Mouse (Mus musculus) midbrain, embryonic 15.5 days (tissue): ENCODE measurements at regions not wholly inside any gene's neighbourhood (a gene's known extent, or its start where the extent isn't known, plus 50 kb on each side); places are given as distances from the start of the nearest gene placed in this dataset.

Experiments
- ATAC-seq: fragments of 200-750 bp; cut with Nextera tagmentation; replicated peaks from 2 replicates; pipeline ENCODE4 v1.8.0; 2017; ENCODE audit warnings: moderate TSS enrichment
- H3K27ac ChIP-seq: fragments of 300-500 bp; sonication (generic); 2 replicates; pipeline ENCODE4 v1.5.1; 2015; ENCODE audit warnings: mild to moderate bottlenecking, inconsistent platforms
- H3K27me3 ChIP-seq: fragments of 300-500 bp; sonication (generic); replicated peaks from 2 replicates; pipeline ENCODE4 v1.6.1; 2015; ENCODE audit warnings: inconsistent platforms
- H3K36me3 ChIP-seq: fragments of 300-500 bp; sonication (generic); replicated peaks from 2 replicates; pipeline ENCODE4 v1.6.1; 2015; ENCODE audit warnings: inconsistent platforms
- H3K4me1 ChIP-seq: fragments of 300-500 bp; sonication (generic); 2 replicates; pipeline ENCODE4 v1.6.1; 2015; ENCODE audit warnings: inconsistent platforms
- H3K4me2 ChIP-seq: fragments of 300-500 bp; sonication (generic); 2 replicates; pipeline ENCODE4 v1.6.1; 2015; ENCODE audit warnings: inconsistent platforms, mild to moderate bottlenecking, moderate library complexity
- H3K4me3 ChIP-seq: fragments of 300-500 bp; sonication (generic); 2 replicates; pipeline ENCODE4 v1.5.1; 2015; ENCODE audit warnings: mild to moderate bottlenecking, inconsistent platforms
- H3K9ac ChIP-seq: fragments of 300-500 bp; sonication (generic); 2 replicates; pipeline ENCODE4 v1.6.1; 2015; ENCODE audit warnings: mild to moderate bottlenecking, inconsistent platforms
- H3K9me3 ChIP-seq: fragments of 300-500 bp; sonication (generic); 2 replicates; pipeline ENCODE4 v1.6.1; 2016; ENCODE audit warnings: inconsistent platforms
- WGBS: fragments of 180-500 bp; shearing (Covaris S2); methylation state at CpG from one replicate; pipeline ENCODE4 v1.1.7; 2015; ENCODE audit warnings: mixed read lengths; 5-methylcytosine and 5-hydroxymethylcytosine counted together

DNA sequence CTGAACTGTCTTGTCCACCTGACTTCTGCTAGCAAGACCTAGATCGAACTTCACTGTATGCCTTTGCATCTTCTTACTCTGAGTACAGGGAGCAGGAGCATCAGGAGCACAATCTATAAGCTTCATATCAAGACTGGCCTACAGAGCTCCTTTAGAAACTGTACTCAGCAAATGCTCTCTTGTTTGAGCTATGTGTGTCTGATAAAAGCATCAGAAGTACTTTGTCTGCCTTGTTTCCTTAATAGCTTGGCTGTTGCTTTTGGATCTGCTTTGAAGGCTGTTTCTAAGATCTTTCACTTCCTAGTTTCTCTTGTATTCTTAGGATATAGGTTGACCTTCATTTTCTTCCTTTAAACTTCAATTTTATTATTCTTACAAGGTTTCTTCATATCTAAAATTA lies 175.3 kb upstream of the Cypt12 start:
- Histone ChIP-seq H3K4me3 (no peak overlapping the region), H3K4me1 (no peaks in the 10 kb centered on the region), H3K36me3 (no peaks in the 10 kb centered on the region), H3K27ac (0 out of 2 replicates have a peak overlapping the region, but pooled peaks have one; percentile 25), H3K4me2 (no peak overlapping the region), H3K9me3 (no peaks in the 10 kb centered on the region), H3K9ac (no peak overlapping the region), H3K27me3 (no peaks in the 10 kb centered on the region)
- no peak for ATAC-seq
- whole genome bisulfite sequencing: 98% methylated on average over 1 of the region's 1 CpGs

DNA sequence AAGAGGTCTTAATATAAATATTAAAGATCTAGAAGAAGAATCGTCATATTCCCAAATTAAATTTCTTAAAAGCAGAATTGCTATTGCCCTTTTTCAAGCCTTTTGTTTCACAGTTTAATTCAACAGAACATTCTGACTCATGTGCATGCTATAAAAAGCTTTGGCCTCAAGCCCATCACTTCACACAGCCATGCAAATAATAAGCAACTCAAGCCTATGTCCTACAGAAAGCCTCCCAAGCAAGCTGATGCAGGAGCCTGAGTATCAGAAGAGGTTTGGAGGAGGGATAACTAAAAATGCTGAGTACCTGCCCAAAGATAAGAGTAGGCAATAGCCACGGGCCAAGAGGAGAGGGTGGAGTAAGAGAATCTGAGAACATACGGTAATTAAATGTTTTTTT lies 169.1 kb upstream of the Cypt12 start:
- no peaks in the 10 kb centered on the region for H3K36me3 ChIP-seq
- WGBS: 90% methylated on average over 3 of the region's 3 CpGs
- no peak overlapping the region for H3K9ac ChIP-seq
- H3K9me3 ChIP-seq: no peaks in the 10 kb centered on the region
- H3K4me1 ChIP-seq: no peaks in the 10 kb centered on the region
- ATAC-seq: no peak
- H3K27me3 ChIP-seq: no peaks in the 10 kb centered on the region
- no peak overlapping the region for H3K4me2 ChIP-seq
- H3K4me3 ChIP-seq: no peak overlapping the region
- H3K27ac ChIP-seq: no peak overlapping the region

DNA sequence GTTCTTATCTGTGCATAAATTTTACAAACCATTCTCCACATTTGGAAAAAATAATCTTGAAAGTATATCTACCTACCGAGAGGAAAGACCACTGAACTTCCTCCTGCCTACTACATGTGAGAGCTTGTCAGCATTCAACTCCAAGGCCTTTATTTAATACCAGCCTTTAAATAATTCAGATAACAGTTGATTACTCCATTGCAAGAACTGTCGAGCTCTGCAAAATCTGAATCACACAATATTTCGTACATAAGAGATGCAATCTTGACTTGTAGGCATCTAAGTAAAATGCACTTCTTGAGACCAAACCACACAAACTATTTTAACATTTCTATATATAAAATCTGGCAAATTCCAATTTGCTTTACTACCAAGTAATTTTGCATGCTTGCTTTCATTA lies 164.1 kb upstream of the Cypt12 start:
- no peak for ATAC-seq
- peak overlapping the region; percentile 86 for H3K27ac ChIP-seq
- H3K4me2 ChIP-seq: peak overlapping the region; percentile 83

DNA sequence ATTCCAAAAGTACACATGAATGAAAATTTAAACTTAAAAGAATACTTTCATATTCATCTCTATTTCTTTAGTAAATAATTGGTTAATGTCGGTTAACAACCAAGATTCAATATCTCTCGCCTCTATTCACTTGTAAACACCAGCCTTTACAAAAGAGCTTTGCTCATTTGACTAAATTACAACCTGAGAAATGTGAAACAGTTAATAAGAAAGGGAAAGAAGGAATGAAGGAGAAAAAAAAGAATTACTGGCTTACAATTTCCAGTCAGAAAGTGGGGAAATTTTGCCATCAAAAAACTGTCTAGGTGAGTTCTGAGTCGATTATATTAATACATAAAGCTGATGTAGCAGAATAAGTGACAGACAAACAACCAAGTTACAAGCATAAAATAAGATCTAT lies 163.6 kb upstream of the Cypt12 start:
- peak overlapping the region; percentile 100 for H3K27ac ChIP-seq
- H3K4me1 ChIP-seq: peaks cover 15% of the 10 kb centered on the region; the same call in 1 of the 2 replicates
- H3K9ac ChIP-seq: no peak overlapping the region
- peak overlapping the region; percentile 62 for H3K4me3 ChIP-seq
- H3K27me3 ChIP-seq: no peaks in the 10 kb centered on the region
- H3K9me3 ChIP-seq: no peaks in the 10 kb centered on the region
- no peaks in the 10 kb centered on the region for H3K36me3 ChIP-seq
- ATAC-seq: no peak
- WGBS: 14% methylated on average over 3 of the region's 3 CpGs
- peak overlapping the region; percentile 83 for H3K4me2 ChIP-seq

More for the DNA sequence above, 164.1 kb upstream of the Cypt12 start:
- Histone ChIP-seq H3K9ac (peak overlapping the region; percentile 37; the same call in 1 of the 2 replicates), H3K36me3 (no peaks in the 10 kb centered on the region), H3K4me3 (peak overlapping the region; percentile 27), H3K9me3 (no peaks in the 10 kb centered on the region), H3K4me1 (peaks cover 15% of the 10 kb centered on the region; the same call in 1 of the 2 replicates), H3K27me3 (no peaks in the 10 kb centered on the region)
- 13% methylated on average over 3 of the region's 3 CpGs for WGBS

DNA sequence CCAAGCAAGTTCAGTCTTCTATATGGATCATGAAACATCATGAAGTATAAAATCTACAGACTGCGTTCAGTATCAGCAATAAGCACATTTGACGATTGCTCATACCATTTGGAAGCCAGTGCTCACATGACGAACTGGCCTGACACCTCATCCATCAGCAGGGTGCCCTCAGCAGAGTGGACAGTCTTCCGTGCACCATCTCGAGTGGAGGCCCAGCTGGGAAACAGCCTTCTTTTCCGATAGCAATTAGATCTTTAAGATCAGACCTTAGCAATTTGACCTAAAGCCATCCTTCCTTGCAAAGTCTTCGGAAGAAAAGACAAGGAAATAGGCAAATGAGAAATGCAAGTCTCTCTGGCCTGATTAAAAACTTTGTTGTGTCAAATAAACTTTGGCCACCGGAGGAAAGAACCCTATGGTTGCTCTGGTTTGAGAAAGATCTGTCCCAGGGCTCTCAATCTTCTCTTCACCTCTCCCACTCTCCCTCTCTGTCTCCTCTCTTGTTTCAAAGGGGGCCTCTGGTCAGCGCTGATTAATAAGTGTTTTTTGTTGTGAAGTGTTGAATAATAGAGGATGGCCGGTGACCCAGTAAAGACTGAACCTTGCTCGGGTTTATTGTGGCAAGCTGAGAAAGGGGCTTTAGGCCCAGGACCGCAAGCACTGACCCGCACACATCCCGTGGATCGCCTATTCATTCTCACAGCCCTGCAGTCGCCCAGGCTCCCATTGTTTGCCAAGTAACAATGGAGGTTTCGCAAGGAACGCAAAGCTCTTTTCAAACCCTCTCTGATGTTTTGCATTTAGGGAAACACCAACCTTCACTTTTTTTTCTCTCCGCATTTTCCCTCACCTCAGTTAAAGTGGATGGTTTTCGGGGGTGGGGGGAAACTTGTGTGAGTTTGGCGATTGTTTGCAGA lies 162.8 kb upstream of the Cypt12 start:
- WGBS: 3% methylated on average over 21 of the region's 21 CpGs
- ATAC-seq: no peak; the same call in 1 of the 2 replicates
- H3K36me3 ChIP-seq: no peaks in the 10 kb centered on the region
- peak overlapping the region; percentile 100 for H3K27ac ChIP-seq
- no peaks in the 10 kb centered on the region for H3K9me3 ChIP-seq
- H3K4me1 ChIP-seq: peaks cover 15% of the 10 kb centered on the region; the same call in 1 of the 2 replicates
- H3K27me3 ChIP-seq: no peaks in the 10 kb centered on the region
- peak overlapping the region; percentile 82 for H3K9ac ChIP-seq
- H3K4me2 ChIP-seq: peak overlapping the region; percentile 83
- H3K4me3 ChIP-seq: peak overlapping the region; percentile 62

DNA sequence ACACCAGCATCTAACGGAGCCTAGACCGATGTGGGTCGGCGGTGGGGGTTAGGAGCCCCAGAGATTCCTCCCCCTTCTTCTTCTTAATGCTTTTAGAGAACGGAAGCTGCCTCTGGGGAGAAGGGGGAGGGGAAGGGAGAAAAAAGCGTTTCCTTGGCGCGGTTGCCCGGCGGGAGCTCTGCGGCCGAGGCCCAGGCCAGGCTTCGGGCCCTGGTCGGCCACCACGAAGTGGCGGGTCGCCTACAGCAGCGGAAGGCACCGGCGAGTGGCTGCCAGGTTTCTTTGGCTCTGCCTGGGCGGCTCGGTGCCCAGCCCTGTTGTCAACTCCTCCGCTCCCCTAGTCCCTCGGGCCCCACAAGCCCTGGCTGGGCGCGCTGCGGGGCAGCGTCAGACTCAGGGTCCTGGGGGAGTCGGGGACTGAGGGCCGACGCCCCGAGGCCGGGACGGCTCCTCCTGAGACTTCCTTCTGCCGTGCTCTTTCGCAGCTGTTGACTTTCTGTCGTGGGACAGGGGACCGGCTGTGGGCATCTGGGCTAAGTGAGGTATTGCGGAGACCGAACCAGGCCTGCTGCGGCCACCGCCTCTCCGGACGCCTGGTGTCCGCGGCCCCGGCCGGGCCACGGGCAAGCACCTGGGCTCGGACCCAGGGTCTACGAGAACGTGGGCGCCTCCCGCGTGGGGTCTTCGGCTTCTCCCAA lies 162.0 kb upstream of the Cypt12 start:
- under 1% methylated on average over 55 of the region's 56 CpGs for WGBS
- no peaks in the 10 kb centered on the region for H3K36me3 ChIP-seq
- ATAC-seq: peak; percentile 48
- H3K9me3 ChIP-seq: no peaks in the 10 kb centered on the region
- peak overlapping the region; percentile 62 for H3K4me3 ChIP-seq
- H3K27ac ChIP-seq: peak overlapping the region; percentile 100
- peaks cover 15% of the 10 kb centered on the region; the same call in 1 of the 2 replicates for H3K4me1 ChIP-seq
- H3K27me3 ChIP-seq: no peaks in the 10 kb centered on the region
- peak overlapping the region; percentile 83 for H3K4me2 ChIP-seq
- H3K9ac ChIP-seq: peak overlapping the region; percentile 82

DNA sequence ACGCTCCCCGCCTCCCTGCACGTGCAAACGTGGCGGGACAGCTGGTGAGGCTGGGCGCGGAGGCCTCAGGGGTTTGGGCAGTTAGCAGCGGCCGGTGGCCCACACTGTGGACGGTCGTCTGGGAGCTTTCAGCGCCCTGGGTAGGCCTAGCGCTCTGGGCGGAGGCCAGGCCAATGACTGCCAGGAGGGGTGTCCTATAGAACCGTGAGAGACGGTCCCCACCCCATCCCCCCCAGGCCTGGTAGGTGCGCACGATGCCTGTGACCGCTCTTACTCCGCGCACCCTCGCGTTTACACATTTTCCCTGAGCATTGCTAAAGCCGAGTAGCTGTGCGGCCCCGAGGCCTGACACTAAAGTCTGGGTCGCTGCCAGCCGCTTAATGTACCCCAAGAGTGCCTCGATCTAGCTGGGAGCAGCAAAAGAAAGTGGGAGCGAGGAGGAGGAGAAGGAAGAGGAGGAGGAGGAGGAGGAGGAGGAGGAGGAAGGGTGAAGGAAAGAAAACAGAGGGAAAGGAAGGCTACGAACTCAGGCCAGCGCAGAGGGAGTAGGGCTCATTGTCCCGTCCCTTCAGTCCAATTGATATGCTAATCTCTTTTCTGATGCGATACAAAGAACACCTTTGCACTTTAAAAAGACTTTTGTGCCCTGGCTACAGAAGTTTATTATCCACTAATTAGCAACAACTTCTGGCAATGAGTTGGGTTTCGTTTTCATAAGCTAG lies 161.3 kb upstream of the Cypt12 start:
- peak overlapping the region; percentile 82 for H3K9ac ChIP-seq
- peak overlapping the region; percentile 62 for H3K4me3 ChIP-seq
- no peaks in the 10 kb centered on the region for H3K36me3 ChIP-seq
- peaks cover 15% of the 10 kb centered on the region; the same call in 1 of the 2 replicates for H3K4me1 ChIP-seq
- no peaks in the 10 kb centered on the region for H3K9me3 ChIP-seq
- H3K27ac ChIP-seq: peak overlapping the region; percentile 100
- H3K4me2 ChIP-seq: peak overlapping the region; percentile 83
- WGBS: 1% methylated on average over 35 of the region's 35 CpGs
- H3K27me3 ChIP-seq: no peaks in the 10 kb centered on the region
- ATAC-seq: peak; percentile 67

DNA sequence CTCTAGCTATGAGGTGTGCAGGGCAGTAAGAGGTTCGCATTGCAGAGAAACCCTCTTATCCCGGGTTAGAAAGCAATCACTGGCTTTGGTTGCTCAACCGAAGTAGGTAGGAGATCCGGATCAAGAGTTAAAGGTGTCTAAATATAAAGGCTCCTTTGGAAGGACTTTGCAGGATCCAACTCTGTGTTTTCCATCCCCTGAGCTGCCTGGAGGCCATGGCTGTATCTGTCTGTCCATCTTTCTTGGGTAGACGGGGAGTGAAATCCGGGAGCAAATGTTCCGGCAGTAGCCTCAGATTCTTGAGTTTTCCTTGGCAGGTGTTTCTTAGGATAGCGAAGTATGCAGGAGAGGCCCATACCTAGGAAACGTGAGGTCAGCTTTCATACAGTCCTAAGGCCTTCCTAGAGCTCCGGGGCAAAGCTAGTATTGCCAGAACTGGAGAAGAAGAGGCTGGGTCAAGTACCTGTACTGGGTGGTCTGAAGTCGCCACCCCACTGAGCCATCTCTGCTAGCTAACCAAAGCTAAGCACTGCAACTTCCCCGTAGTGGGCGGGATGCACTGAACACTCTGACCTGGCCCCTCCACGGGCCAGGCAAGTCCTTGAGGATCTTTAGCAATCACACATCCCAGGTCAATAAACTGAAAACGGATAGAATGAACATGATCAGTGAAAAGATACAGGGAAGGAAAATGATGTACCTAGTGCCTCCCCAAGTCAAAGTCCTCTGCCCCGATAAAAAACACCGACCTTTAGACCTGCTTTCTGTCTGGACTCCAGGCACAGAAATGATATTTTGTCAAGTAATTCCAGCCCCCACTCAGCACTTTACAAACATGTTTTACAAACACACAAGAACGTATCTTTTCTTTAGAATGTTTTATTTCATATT lies 160.5 kb upstream of the Cypt12 start:
- H3K36me3 ChIP-seq: no peaks in the 10 kb centered on the region
- H3K9ac ChIP-seq: peak overlapping the region; percentile 82
- 8% methylated on average over 18 of the region's 18 CpGs for WGBS
- ATAC-seq: no peak
- no peaks in the 10 kb centered on the region for H3K27me3 ChIP-seq
- no peaks in the 10 kb centered on the region for H3K9me3 ChIP-seq
- H3K4me3 ChIP-seq: peak overlapping the region; percentile 62
- peak overlapping the region; percentile 100 for H3K27ac ChIP-seq
- H3K4me1 ChIP-seq: peaks cover 15% of the 10 kb centered on the region; the same call in 1 of the 2 replicates
- H3K4me2 ChIP-seq: peak overlapping the region; percentile 83

DNA sequence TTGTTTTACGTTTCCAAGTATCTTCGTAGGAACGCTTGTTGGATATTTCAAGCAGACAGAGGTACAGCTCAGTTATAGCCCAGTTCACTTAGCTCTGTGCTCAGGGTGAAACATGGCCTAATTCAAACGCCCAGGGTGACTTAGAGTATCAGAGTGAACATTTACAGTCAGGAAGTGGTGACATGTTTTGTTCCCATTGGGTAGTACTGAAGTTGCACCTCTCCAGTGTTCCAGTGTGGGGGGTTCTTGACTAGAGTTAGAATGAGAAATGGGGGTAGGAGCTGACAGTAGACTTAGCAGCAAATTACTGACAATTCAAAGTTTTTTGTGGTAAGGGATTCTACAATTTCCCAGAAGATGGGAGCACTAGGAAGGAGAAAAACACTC lies 159.9 kb upstream of the Cypt12 start:
- H3K4me1 ChIP-seq: peaks cover 15% of the 10 kb centered on the region; the same call in 1 of the 2 replicates
- no peak for ATAC-seq
- peak overlapping the region; percentile 82 for H3K9ac ChIP-seq
- H3K27me3 ChIP-seq: no peaks in the 10 kb centered on the region
- H3K27ac ChIP-seq: peak overlapping the region; percentile 100
- no peaks in the 10 kb centered on the region for H3K9me3 ChIP-seq
- WGBS: 26% methylated on average over 4 of the region's 4 CpGs
- H3K4me3 ChIP-seq: peak overlapping the region; percentile 62
- H3K4me2 ChIP-seq: peak overlapping the region; percentile 83
- H3K36me3 ChIP-seq: no peaks in the 10 kb centered on the region

DNA sequence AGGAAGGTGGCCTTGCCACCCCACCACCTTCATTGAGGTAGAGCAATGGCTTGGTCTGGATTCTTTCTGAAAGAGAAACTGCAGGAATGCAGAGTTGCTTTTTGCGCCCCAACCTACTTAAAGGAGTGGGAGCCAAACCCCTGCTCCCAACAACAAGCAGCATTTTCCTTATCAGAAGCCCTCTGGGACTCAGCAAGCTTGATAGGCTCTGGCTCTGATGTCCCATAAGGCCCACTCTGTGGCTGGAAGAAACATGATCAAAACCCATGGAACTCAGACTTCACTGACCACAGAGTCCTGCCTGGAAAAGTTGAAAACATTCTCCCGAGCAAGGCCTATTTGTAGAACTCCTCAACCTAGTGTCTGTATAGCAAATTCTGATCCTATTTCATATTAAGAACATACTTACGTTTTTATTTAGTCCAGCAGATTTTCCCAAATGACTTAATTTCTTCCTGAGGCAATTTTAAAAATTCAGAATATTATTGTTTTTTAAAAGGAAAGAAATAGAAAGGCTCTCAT lies 159.4 kb upstream of the Cypt12 start:
- 19% methylated on average over 3 of the region's 3 CpGs for WGBS
- H3K36me3 ChIP-seq: no peaks in the 10 kb centered on the region
- peak overlapping the region; percentile 82 for H3K9ac ChIP-seq
- no peak for ATAC-seq
- H3K27ac ChIP-seq: peak overlapping the region; percentile 100
- H3K27me3 ChIP-seq: no peaks in the 10 kb centered on the region
- H3K9me3 ChIP-seq: no peaks in the 10 kb centered on the region
- H3K4me3 ChIP-seq: peak overlapping the region; percentile 62
- H3K4me1 ChIP-seq: peaks cover 15% of the 10 kb centered on the region; the same call in 1 of the 2 replicates
- H3K4me2 ChIP-seq: peak overlapping the region; percentile 83
